Mouse (Mus musculus) CH12F3 (cell line): ENCODE results near the gene Cox10.

Source experiments
- in situ Hi-C: fragments of 300-500 bp; cut with MboI; formaldehyde crosslinking; loops from 2 replicates; pipeline ENCODE4 v1.14.3; 2020; ENCODE audit warnings: low sequenced_read_pairs

Gene Cox10

DNA sequence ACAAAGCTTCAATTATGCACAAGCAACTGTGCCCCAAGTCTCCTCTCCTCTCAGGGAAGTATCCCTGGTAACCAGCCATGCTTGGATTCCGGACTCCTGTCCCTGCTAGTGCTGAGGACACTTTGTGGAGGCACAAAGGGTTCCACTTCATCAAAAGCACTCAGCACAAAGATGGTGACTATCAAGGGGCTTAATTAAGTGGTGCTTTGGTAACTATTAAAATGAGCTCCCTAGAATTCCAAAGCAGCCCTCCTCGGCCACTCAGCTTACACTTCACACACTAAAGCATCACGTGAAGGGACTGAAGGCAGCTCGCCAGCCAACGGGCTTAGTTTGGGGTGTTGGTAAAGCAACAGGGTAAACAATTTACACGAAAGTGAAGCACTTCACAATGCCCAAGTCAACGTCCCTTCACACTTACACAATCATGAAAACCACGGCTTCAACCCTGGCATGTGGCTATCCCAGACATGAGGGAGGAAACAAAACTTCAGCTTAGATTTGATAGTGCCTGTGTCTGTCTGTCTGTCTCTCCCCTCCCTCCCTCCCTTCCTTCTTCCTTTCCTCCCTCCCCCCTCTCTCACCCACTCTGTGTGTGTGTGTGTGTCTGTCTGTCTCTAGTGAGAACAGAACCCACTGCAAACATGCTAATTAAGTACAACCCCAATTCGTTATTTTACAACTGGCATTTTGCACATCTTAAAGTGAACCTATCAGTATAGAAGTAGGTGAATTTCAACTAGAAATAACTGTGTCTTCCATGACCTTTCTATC, 27.9 kb downstream of the Cox10 start:
- in situ Hi-C loops: no loop called here

DNA sequence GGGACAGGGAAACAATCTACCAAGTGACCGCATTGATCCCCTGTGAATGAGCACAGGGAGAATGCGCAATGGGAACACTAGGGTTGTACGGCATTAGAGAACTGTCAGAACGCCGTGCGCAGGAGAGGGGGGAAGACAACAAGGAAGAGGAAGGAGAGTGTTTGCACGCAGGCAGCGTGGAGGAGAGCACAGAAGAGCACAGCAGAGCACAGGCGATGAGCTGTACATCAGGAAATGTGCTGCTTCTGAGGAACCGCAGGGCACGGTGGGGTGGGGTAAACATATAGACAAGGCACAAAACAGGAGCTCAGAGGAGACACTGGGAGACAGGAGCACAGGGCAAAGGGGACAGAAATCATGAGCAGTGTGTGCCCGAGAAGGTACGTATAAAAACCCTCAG, 31.8 kb downstream of the Cox10 start:
- in situ Hi-C loops: no loop called here

DNA sequence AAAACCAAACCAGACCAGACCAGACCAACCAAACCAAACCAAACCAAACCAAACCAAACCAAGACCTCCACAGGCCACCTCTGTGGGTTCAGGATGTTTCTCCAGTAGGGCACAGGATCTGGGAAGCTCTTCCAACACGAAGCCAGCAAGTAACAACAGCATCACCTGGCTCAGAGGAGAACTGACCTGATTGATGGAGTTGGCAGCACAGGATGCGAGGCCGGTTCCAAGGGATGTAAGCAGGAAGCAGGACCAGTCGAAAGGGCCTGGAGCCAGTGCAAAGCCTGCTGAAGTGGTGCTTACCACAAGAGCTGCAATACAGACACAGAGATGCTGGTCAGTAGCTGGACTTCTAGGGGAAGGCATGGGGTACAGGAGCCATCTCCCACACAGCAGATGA, 34.2 kb downstream of the Cox10 start:
- in situ Hi-C loops: no loop called here

DNA sequence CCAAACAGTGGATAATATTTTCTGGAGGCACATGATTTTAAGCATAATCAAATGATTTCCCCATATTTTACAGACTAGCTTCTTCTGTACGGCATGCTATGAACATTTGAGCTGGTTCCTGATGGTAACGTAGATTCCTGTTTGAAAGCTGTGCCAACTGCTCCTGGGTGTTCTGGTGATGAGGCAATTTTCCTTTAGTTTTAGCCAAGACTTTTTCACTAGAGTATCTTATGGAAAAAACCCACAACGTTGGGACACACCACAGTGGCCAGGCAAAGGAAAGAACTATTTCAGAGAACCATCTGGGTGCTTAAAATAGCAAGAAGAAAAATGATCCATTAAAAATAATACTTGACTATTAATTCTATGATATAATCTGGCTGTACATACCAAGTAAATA, 35.2 kb downstream of the Cox10 start:
- in situ Hi-C loops: no loop called here

DNA sequence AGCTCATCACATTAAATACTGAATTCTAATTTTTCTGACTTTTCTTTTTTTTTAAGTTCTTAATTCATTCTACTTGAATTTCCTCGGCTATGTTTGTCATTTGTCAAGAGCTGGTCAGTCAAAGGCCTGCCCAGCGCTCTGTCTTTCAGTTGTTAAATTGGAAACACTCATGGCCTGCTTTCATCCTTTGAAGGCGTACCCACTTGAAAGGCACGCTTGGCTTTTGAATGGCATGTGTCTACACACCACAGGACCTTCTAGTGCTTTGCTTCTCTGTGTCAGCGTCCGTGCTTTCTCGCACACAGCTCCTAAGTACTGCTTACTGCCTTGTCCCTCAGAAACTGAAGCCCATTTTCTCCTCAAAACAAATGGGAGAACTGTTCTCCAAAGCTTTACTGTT, 38.0 kb downstream of the Cox10 start:
- in situ Hi-C loops: no loop called here

DNA sequence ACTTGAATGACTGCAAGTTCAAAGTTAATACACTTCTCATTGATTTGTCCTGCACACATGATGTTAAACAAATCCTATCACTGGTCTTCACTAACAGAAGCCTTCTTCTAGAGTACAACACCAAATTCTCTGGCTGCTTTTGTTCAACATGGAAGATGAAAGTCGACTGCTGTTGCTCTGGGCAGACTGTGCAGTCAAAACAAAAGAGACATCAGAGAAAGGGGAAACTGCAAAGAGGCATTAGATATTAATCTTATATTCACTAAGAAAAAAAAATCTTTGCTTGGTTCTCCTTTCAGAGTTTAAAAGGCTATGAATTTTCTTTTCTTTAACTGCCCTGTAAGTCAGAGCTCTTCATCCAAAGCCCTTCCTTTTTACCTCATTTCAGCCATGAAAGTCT, 39.7 kb downstream of the Cox10 start:
- in situ Hi-C loops: no loop called here

DNA sequence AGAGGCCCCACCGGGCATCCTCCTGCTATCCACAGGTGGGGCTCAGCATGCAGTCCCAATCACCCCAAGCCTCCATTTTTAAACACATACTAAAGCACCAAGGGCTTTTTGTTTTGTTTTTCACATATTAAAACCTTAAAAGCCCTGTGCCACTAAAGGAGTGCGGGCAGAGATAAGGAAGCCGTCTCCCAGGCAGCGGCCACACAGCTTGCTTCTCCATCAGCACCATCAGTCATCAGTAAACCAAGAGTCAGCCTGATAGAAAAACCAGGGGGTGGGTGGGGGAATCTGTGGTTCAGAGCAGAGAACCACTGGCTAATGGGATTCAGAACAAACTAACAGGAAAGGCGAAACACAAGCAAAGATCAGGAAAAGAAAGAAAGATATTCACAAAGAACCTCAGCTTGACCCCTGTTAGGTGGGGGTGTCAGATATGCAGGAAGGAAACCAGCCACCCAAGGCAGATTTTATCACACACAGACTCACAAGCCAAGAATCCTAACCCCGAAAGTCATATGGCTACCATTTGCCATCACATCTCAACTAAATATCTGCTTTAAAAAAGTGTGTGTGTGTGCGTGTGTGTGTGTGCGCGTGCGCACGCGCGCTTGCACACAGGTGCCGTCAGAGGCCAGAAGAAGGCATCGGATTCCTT, 41.7 kb downstream of the Cox10 start:
- in situ Hi-C loops: no loop called here

DNA sequence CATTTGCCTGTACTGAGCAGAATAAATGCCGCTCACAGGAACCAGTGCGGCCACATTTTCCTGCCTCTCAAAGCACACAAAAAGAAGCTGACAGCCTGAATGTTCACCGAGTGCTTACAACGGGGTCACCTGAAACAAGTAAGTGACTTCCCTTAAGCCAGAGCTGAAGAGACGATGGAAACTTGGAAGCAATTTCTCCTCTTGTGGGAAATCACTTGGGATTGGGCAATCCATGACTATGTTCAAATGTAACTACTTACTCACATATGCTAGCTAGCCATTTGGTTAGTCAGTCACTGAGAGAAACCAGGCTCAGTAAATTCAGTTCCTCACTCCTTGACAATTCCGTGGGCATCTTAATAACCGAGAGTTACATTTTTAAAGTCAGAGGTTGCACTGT, 43.0 kb downstream of the Cox10 start:
- in situ Hi-C loops: no loop called here

DNA sequence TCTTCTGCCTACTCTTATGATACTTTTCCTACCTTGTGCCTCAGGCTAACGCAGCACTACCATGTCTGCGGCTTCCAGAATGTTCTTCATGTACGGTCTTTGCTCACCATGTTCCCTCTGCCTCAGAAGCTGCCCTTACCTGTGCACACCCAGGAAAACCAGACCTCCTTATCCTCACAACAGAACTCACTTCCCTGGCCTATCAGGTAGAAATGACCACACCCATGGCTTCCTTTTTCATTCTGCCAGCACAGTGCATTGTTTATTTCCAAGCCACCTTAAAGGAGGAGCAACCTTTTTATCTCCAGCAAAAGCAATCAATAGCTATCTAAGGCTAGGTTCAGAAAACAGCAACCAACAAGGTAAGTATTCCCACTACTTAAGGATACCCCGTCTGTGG, 43.6 kb downstream of the Cox10 start:
- in situ Hi-C loops: no loop called here

DNA sequence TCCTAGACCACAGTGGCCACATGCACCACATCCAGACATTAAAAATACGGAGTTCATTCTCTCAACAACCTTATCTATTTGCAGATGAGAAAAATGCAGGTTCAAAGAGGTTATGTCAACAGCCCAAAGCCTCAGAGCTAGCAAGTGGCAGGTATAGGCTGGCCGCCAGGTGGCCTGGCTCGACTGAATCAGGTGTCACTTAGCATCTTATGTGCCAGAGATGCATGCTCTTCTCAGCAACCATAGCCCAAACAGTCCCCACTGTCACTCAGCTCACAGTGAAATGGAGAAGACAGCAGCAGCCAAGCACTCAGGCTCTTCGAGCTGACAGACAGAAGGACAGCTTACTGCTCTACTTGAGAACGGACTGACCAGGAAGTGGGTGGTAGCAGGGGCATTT, 44.6 kb downstream of the Cox10 start:
- in situ Hi-C loops: no loop called here

DNA sequence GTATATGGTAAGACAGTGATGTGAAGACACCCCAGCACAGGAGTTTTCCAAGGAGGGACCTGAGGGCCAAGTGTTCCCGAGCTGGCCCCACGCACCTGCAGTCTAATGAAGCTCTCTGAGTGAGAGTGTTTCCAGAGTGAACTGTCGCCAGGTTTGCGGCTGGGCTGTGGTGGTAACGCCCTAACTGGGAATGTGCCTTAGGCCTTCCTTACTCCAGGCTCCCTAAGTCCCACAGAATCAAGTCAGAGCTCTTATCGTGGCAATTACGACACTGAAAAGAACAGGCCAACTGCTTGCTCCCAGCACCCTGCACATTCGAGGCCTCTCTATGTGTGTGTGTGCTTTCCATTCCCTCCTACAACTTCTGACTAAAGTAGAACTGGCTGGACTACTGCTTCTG, 51.8 kb downstream of the Cox10 start:
- in situ Hi-C loops: no loop called here

DNA sequence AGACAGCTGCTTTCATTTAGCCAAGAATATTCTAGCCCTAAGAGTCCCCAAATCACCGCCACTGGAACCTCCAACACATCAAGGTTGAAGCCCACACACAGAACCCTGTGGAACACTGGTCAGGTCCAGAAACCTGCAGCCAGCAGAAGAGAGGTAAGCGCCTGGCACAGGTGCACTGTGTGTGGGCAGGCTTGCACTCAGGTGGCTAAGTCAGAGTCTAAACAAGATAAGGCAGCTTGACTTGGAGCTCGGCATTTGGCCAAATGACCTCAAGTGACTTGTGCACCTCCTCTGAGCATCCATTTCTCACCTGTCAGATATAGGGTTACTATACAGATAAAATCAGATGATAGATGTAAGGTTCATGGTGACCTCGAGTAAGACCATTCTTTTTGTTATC, 53.4 kb downstream of the Cox10 start:
- in situ Hi-C loops: no loop called here

DNA sequence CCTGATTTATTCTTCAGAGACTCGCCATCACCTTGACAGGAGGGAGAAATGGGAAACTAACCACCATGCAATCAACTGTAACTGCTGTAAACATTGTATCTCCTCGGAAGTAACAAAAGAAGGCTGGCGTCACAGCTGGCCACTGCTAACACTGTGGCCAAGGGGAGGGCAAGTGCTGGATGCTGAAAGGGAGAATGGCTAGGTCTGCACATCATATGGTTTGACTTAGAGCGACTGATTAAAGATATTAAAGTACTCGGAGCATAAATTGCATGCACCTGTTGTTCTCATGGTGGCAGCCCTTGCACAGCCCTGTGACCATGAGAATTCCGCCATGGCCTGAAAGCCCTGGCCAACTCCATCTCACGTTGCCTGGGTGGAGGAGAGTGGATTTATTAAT, 54.7 kb downstream of the Cox10 start:
- in situ Hi-C loops: no loop called here

DNA sequence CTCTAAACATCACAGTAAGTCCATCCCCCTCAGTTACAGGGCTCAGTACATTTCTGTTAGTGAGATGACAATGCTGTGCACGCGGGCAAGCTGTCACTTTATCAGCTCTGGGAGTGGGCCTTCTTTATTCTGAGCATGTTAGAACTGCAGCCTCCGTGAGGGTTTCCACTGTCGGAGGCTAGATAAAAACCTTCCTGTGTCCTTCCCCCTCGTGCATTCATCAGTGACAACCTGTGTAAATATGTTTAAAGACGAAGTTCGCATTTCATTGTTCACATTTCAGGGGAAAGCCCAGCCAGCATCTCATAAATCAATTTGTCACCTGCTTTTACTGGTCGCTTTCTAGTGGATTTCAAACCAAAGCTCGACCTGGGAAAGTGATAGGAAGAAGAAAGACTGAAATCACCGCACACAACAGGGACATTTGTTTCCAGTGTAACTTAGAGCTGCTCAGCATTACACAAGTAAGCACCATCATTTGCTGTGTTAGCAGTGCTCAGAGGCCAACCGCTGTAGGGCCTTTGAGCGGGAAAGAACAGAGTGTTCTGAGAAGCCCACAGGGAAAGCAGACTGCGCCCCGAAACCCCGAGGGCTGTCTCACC, 55.8 kb downstream of the Cox10 start:
- in situ Hi-C loops: no loop called here

DNA sequence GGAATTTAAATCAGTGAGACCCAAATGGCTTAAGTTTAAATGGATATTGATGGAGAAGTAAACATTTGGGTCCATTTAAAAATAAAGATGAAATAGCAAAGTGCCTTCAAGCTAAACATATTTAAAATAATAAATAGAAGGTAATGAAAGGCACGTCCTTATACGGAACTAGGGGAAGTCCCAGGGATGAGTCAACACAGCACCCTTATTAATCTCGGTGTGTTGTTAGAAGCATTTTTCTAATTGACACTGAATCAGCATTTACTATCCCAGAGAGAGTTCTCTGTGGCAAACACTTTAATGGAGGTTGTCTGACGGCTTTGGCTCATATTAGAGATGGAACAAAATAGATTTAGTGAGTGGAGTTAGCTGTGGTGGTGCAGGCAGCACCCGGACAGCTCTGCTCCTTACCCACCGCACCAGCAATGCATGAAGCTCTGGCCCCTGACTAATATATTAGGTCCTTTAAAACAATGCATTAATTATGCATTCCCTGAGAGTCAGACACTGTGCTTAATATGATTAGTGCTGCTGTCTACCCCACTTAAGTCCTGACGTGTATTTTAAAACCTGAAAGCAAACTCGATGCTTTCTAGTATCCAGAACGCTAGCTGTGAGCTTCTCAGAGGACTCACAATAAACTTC, 56.7 kb downstream of the Cox10 start:
- in situ Hi-C loops: no loop called here

DNA sequence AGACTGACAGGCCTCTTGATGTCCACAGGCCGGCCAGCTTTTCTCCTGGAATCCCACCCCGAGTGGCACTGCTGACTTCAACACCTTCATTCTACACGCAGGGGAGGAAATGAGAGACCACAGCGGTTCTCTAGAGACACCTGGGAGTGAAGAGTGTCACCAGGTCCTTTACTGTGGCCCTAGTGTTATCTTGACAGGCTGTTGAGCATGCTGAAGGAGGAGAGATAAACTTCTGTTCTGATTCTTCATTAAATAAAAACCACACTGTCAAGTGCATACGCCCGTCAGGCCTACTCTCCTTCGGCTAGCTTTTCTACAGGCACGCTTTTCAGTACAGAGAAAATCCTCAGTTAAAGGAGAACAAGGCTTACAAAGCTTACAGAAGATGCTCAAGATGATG, 60.0 kb downstream of the Cox10 start:
- in situ Hi-C loops: no loop called here

DNA sequence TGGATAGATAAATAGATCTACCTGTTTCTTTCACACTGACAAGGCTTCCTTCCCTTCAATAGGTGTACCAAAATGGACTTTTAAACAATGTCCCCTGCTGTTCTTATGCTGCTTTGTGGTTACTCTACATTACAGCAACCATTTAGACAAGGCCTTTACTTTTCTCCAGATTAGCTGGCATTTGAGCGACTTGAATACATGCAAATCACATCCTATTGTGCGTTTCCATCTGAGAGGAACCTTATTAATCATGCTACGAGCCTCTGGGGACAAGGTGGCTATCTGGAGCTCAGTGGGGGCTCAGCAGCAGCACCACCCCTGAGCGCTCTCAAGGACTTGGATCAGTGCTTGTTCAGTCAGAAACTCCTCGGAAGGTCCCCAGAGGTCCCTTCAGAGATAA, 61.1 kb downstream of the Cox10 start:
- in situ Hi-C loops: no loop called here

DNA sequence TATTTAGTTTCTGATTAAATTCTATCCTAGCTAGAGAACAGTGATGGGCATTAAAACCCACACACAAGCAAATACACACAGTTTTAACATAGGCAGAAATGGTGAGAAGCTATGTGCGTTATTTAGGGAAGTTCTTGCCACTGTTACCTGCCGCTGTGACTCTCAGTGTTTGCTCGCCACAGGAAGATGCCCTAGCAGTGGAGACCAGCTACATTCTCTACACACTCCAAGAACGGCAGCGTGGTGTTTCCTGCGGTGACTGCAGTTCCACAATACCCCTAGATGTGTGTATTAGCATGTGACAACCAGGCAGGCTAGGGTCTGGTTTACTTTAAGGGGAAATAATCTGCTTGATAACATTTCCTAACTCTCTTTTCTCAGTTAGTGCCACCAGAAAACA, 64.0 kb downstream of the Cox10 start:
- in situ Hi-C loops: no loop called here

DNA sequence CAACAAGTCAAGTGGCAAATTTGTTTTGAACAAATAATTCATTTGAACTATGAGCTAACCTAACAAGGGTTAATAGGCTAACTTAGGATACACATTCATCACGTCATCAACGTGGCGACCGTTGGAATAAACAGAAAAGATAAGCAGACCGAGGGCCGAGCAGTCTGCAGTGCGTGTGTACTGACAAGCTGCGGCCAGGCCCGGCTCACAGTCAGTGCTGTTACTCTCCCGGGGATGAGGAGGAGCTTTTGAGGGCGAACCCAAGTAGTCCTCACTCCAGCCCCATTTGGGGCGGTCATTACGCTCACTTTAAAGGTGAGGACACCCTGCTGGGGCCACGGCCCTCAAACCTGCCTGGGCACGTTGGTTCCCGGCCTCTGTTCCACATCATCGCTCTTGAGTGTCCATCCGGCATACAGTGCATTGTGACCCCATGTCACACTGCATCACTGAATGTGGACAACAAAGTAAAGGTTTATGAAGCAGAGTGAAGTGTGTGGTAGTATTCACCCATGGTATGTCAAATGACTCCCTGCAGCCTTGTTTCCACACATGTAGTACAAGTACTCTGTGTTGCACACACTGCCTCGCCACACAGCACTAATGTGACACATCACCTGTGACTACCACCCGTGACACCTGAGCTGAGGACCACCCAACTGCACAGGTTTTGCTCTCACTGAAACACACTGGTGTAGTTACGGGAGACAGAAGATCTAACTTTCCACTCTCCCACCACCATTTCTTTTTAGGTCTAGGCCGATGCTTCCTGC, 68.4 kb downstream of the Cox10 start:
- in situ Hi-C loops: no loop called here

DNA sequence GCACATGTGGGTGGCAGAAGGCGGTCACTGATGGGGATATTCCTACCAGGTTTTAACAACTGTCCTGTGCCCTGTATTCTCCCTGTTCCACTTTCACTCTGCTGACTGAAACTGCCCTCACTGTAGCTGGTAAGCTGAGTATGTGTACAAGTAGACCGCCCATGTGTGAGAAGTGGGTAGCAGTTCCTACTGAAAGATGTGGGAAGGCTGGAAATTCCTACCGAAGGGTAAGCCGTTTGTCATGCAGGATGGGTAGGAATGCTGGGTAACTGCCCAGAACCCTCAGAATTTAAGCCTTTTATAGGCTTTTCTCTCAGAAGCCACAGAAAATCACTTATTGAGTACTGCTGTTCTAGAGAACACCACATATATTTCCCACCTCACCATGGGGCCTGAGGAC, 75.1 kb downstream of the Cox10 start:
- in situ Hi-C loops: no loop called here

DNA sequence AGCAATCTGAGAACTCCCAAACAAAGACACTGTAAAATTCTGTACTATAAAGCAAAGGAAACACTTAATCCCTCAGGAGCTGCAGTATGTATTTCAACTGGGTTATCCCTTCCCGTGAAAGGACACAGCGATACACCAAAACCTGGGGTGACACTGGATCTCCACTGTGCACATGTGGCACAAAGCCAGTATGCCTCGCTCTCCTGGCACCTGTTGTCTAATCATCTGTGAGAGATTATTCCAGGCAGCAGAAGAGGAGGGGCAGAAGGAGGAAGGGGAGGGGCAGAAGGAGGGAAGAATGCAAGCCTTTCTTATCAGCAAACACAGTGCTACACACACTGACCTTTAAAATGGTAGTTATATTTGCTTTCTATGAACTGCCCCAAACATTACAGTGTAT, 75.8 kb downstream of the Cox10 start:
- in situ Hi-C loops: no loop called here
